Mouse (Mus musculus) midbrain, postnatal 0 days (tissue): Measurements from ENCODE around the gene Sntb2. TPM values are rescaled to one million over a fixed set of nuclear protein-coding genes. Genes with fewer than 3 reads are reported as not detected.
"Not testable (repeated sequence)": the region's sequence is repeated elsewhere in the genome, so short reads cannot be mapped to it uniquely, and the experiment has no call there.

ENCODE experiments used
- ATAC-seq: fragments of 200-750 bp; cut with Nextera tagmentation; 2 replicates; pipeline ENCODE4 v1.8.0; 2017; ENCODE audit warnings: moderate number of reproducible peaks, mild to moderate bottlenecking, moderate TSS enrichment, moderate library complexity; ENCODE audit not compliant: low FRiP score
- DNase-seq: peaks from one replicate; pipeline ENCODE4 v3.0.0-alpha.2; 2015; ENCODE audit warnings: low spot score
- H3K27ac ChIP-seq: fragments of 300-500 bp; sonication (generic); 2 replicates; pipeline ENCODE4 v1.5.1; 2014; ENCODE audit warnings: low read depth, mild to moderate bottlenecking, low read length, mixed read lengths
- H3K27me3 ChIP-seq: fragments of 300-500 bp; sonication (generic); 2 replicates; pipeline ENCODE4 v1.6.1; 2014; ENCODE audit warnings: low read length, control low read depth, mixed read lengths; ENCODE audit not compliant: insufficient read depth
- H3K36me3 ChIP-seq: fragments of 300-500 bp; sonication (generic); 2 replicates; pipeline ENCODE4 v1.6.1; 2014; ENCODE audit warnings: low read length, control low read depth, mixed read lengths; ENCODE audit not compliant: insufficient read depth
- H3K4me1 ChIP-seq: fragments of 300-500 bp; sonication (generic); 2 replicates; pipeline ENCODE4 v1.6.1; 2014; ENCODE audit warnings: mild to moderate bottlenecking, control low read depth, antibody characterized with exemption, low read length, mixed read lengths; ENCODE audit not compliant: insufficient read depth
- H3K4me2 ChIP-seq: fragments of 300-500 bp; sonication (generic); 2 replicates; pipeline ENCODE4 v1.6.1; 2014; ENCODE audit warnings: low read depth, mild to moderate bottlenecking, low read length, mixed read lengths; ENCODE audit not compliant: poor library complexity, severe bottlenecking
- H3K4me3 ChIP-seq: fragments of 300-500 bp; sonication (generic); 2 replicates; pipeline ENCODE4 v1.5.1; 2014; ENCODE audit warnings: low read depth, mild to moderate bottlenecking, low read length, moderate library complexity
- H3K9ac ChIP-seq: fragments of 300-500 bp; sonication (generic); replicated peaks from 2 replicates; pipeline ENCODE4 v1.6.1; 2014; ENCODE audit warnings: mild to moderate bottlenecking, low read length, moderate library complexity, mixed read lengths; ENCODE audit not compliant: poor library complexity, severe bottlenecking
- H3K9me3 ChIP-seq: fragments of 300-500 bp; sonication (generic); 2 replicates; pipeline ENCODE4 v1.6.1; 2016; ENCODE audit warnings: low read length, control low read depth
- CTCF ChIP-seq: IDR thresholded peaks from 2 replicates; pipeline ENCODE4 v1.5.1; 2016; ENCODE audit warnings: antibody characterized with exemption, mild to moderate bottlenecking
- WGBS: fragments of 180-500 bp; shearing (Covaris S2); extraction: QIAGEN DNeasy Blood & Tissue Kit; methylation state at CpG from one replicate; pipeline ENCODE4 v1.1.7; 2014; 5-methylcytosine and 5-hydroxymethylcytosine counted together
- polyA plus RNA-seq: library from polyadenylated mRNA; unstranded; fragments of >200 nt; fragmentation: Nextera tagmentation; extraction: Ambion mirVana; gene quantifications from 2 replicates; pipeline ENCODE4 v1.2.1, GENCODE M21; 2015
- total RNA-seq: library from RNA; depleted of rRNA; stranded (reverse); fragments of >200 nt; gene quantifications from 2 replicates; pipeline ENCODE4 v1.2.3, GENCODE M21; 2014

Sntb2 gene
- total and polyA plus RNA-seq, 2 experiments from 2014 or later = 3.3 to 7.1 TPM

- DNase-seq (no peak), ATAC-seq (no peak)
- Histone ChIP-seq H3K4me1 (no peaks in the 10 kb centered on the region), H3K4me3 (no peak overlapping the region), H3K36me3 (no peaks in the 10 kb centered on the region), H3K9ac (no peak overlapping the region), H3K4me2 (no peak overlapping the region), H3K27me3 (no peaks in the 10 kb centered on the region), H3K27ac (no peak overlapping the region), H3K9me3 (no peaks in the 10 kb centered on the region)
- no peak for TF ChIP-seq CTCF
- 90% methylated on average over 3 of the region's 3 CpGs for WGBS
Observed at GRCm38 (mm10) chr8:106969964-106970363, 34.4 kb downstream of the Sntb2 start.

GRCm38 (mm10) chr8:106971916-106972315 lies 36.4 kb downstream of the Sntb2 start:
- DNase-seq = no peak
- WGBS = 79% methylated on average over 5 of the region's 5 CpGs
- H3K36me3 ChIP-seq = no peaks in the 10 kb centered on the region
- no peak overlapping the region for H3K27ac ChIP-seq
- no peaks in the 10 kb centered on the region for H3K9me3 ChIP-seq
- H3K4me2 ChIP-seq = no peak overlapping the region
- H3K27me3 ChIP-seq = no peaks in the 10 kb centered on the region
- no peak overlapping the region for H3K9ac ChIP-seq
- ATAC-seq = no peak
- no peak for TF ChIP-seq CTCF
- H3K4me3 ChIP-seq = no peak overlapping the region
- H3K4me1 ChIP-seq = no peaks in the 10 kb centered on the region

GRCm38 (mm10) chr8:106972538-106973264 lies 37.2 kb downstream of the Sntb2 start:
- no peaks in the 10 kb centered on the region for H3K9me3 ChIP-seq
- no peak for ATAC-seq
- no peak overlapping the region for H3K4me3 ChIP-seq
- H3K36me3 ChIP-seq = no peaks in the 10 kb centered on the region
- no peak for TF ChIP-seq CTCF
- H3K27ac ChIP-seq = no peak overlapping the region
- DNase-seq = no peak
- H3K4me1 ChIP-seq = no peaks in the 10 kb centered on the region
- H3K4me2 ChIP-seq = no peak overlapping the region
- H3K9ac ChIP-seq = no peak overlapping the region
- WGBS = 85% methylated on average over 6 of the region's 6 CpGs
- H3K27me3 ChIP-seq = 0 out of 2 replicates have a peak, but pooled peaks cover under 1% of the 10 kb centered on the region

- not testable (repeated sequence) for ATAC-seq, H3K27ac ChIP-seq, H3K4me1 ChIP-seq, H3K4me3 ChIP-seq, H3K27me3 ChIP-seq, DNase-seq, H3K36me3 ChIP-seq, H3K9me3 ChIP-seq, H3K4me2 ChIP-seq, H3K9ac ChIP-seq
- WGBS = 100% methylated on average over 2 of the region's 3 CpGs
Observed at GRCm38 (mm10) chr8:106973526-106973925, 38.0 kb downstream of the Sntb2 start.

GRCm38 (mm10) chr8:106974754-106975153 lies 39.2 kb downstream of the Sntb2 start:
- Histone ChIP-seq H3K27me3 (0 out of 2 replicates have a peak, but pooled peaks cover 3% of the 10 kb centered on the region), H3K36me3 (no peaks in the 10 kb centered on the region), H3K9ac (no peak overlapping the region), H3K9me3 (no peaks in the 10 kb centered on the region), H3K4me1 (no peaks in the 10 kb centered on the region), H3K4me2 (no peak overlapping the region), H3K4me3 (no peak overlapping the region), H3K27ac (no peak overlapping the region)
- TF ChIP-seq CTCF = no peak
- no peak for DNase-seq
- 66% methylated on average over 7 of the region's 7 CpGs for WGBS
- ATAC-seq = no peak

GRCm38 (mm10) chr8:106975764-106976163 lies 40.2 kb downstream of the Sntb2 start:
- WGBS = 88% methylated on average over 2 of the region's 2 CpGs
- Histone ChIP-seq H3K4me3 (no peak overlapping the region), H3K27ac (no peak overlapping the region), H3K36me3 (no peaks in the 10 kb centered on the region), H3K4me2 (no peak overlapping the region), H3K9ac (no peak overlapping the region), H3K4me1 (no peaks in the 10 kb centered on the region), H3K9me3 (no peaks in the 10 kb centered on the region), H3K27me3 (0 out of 2 replicates have a peak, but pooled peaks cover 3% of the 10 kb centered on the region)
- TF ChIP-seq CTCF = no peak
- DNase-seq (no peak), ATAC-seq (no peak)
